Mouse (Mus musculus): ENCODE results near the gene Slc25a27. TPM values are rescaled to one million over a fixed set of nuclear protein-coding genes. Genes with fewer than 3 reads are reported as not detected.
A peak's percentile ranks its signal among the peaks of the same experiment; 100 is the strongest.

Gene Slc25a27
- polyA plus RNA-seq, 1 experiment from 2014 or later: 18.4 TPM

- WGBS: 90% methylated on average over 10 of the region's 10 CpGs
These were observed 17.2 kb downstream of the Slc25a27 start for GRCm38 (mm10) chr17:43649641-43650436.

GRCm38 (mm10) chr17:43646925-43647324, 20.1 kb downstream of the Slc25a27 start:
- Histone ChIP-seq H3K36me3 (ENCODE audit: insufficient read depth, low read length) (peaks cover 10% of the 10 kb centered on the region; the same call in 1 of the 2 replicates), H3K9me3 (ENCODE audit: low read length) (no peaks in the 10 kb centered on the region), H3K27ac (ENCODE audit: low read length) (no peak overlapping the region), H3K4me3 (ENCODE audit: low read length) (no peak overlapping the region), H3K9ac (replicated peaks; ENCODE audit: low read length) (no peak overlapping the region), H3K4me1 (ENCODE audit: insufficient read depth, low read length) (no peaks in the 10 kb centered on the region), H3K27me3 (ENCODE audit: insufficient read depth, low read length) (no peaks in the 10 kb centered on the region), H3K4me2 (replicated peaks; ENCODE audit: low read depth, low read length) (no peak overlapping the region)
- whole genome bisulfite sequencing: 52% methylated on average over 5 of the region's 5 CpGs
- no peak for ATAC-seq (ENCODE audit: low FRiP score, low TSS enrichment)

More at GRCm38 (mm10) chr17:43649641-43650436, 17.2 kb downstream of the Slc25a27 start:
- Histone ChIP-seq H3K4me3 (ENCODE audit: low read length) (no peak overlapping the region), H3K36me3 (ENCODE audit: insufficient read depth, low read length) (0 out of 2 replicates have a peak, but pooled peaks cover 2% of the 10 kb centered on the region), H3K27ac (ENCODE audit: low read length) (no peak overlapping the region), H3K9ac (replicated peaks; ENCODE audit: low read length) (no peak overlapping the region), H3K9me3 (ENCODE audit: low read length) (no peaks in the 10 kb centered on the region), H3K4me2 (replicated peaks; ENCODE audit: low read depth, low read length) (no peak overlapping the region), H3K4me1 (ENCODE audit: insufficient read depth, low read length) (no peaks in the 10 kb centered on the region), H3K27me3 (ENCODE audit: insufficient read depth, low read length) (no peaks in the 10 kb centered on the region)
- ATAC-seq (ENCODE audit: low FRiP score, low TSS enrichment): no peak

- Histone ChIP-seq H3K9ac (replicated peaks; ENCODE audit: low read length) (no peak overlapping the region), H3K4me1 (ENCODE audit: insufficient read depth, low read length) (no peaks in the 10 kb centered on the region), H3K4me2 (replicated peaks; ENCODE audit: low read depth, low read length) (no peak overlapping the region), H3K4me3 (ENCODE audit: low read length) (no peak overlapping the region), H3K27ac (ENCODE audit: low read length) (no peak overlapping the region), H3K27me3 (ENCODE audit: insufficient read depth, low read length) (no peaks in the 10 kb centered on the region), H3K9me3 (ENCODE audit: low read length) (no peaks in the 10 kb centered on the region), H3K36me3 (ENCODE audit: insufficient read depth, low read length) (peaks cover 10% of the 10 kb centered on the region; the same call in 1 of the 2 replicates)
- WGBS: 88% methylated on average over 3 of the region's 3 CpGs
- no peak for ATAC-seq (ENCODE audit: low FRiP score, low TSS enrichment)
These were observed 21.9 kb downstream of the Slc25a27 start for GRCm38 (mm10) chr17:43645136-43645535.

GRCm38 (mm10) chr17:43644375-43644774, 22.6 kb downstream of the Slc25a27 start:
- Histone ChIP-seq H3K4me2 (replicated peaks; ENCODE audit: low read depth, low read length) (no peak overlapping the region), H3K4me1 (ENCODE audit: insufficient read depth, low read length) (no peaks in the 10 kb centered on the region), H3K9ac (replicated peaks; ENCODE audit: low read length) (no peak overlapping the region), H3K27me3 (ENCODE audit: insufficient read depth, low read length) (no peaks in the 10 kb centered on the region), H3K36me3 (ENCODE audit: insufficient read depth, low read length) (peaks cover 10% of the 10 kb centered on the region; the same call in 1 of the 2 replicates), H3K9me3 (ENCODE audit: low read length) (no peaks in the 10 kb centered on the region), H3K4me3 (ENCODE audit: low read length) (no peak overlapping the region), H3K27ac (ENCODE audit: low read length) (no peak overlapping the region)
- no peak for ATAC-seq (ENCODE audit: low FRiP score, low TSS enrichment)
- 66% methylated on average over 7 of the region's 7 CpGs for WGBS

GRCm38 (mm10) chr17:43643191-43643590, 23.8 kb downstream of the Slc25a27 start:
- 79% methylated on average over 7 of the region's 7 CpGs for WGBS
- H3K9me3 ChIP-seq (ENCODE audit: low read length): no peaks in the 10 kb centered on the region
- no peaks in the 10 kb centered on the region for H3K27me3 ChIP-seq (ENCODE audit: insufficient read depth, low read length)
- H3K9ac ChIP-seq (replicated peaks; ENCODE audit: low read length): no peak overlapping the region
- H3K4me3 ChIP-seq (ENCODE audit: low read length): no peak overlapping the region
- H3K4me1 ChIP-seq (ENCODE audit: insufficient read depth, low read length): no peaks in the 10 kb centered on the region
- ATAC-seq (ENCODE audit: low FRiP score, low TSS enrichment): no peak
- no peak overlapping the region for H3K4me2 ChIP-seq (replicated peaks; ENCODE audit: low read depth, low read length)
- H3K27ac ChIP-seq (ENCODE audit: low read length): no peak overlapping the region
- peaks cover 7% of the 10 kb centered on the region; the same call in 1 of the 2 replicates for H3K36me3 ChIP-seq (ENCODE audit: insufficient read depth, low read length)

- Histone ChIP-seq H3K4me3 (ENCODE audit: low read length) (no peak overlapping the region), H3K27ac (ENCODE audit: low read length) (no peak overlapping the region), H3K9me3 (ENCODE audit: low read length) (no peaks in the 10 kb centered on the region), H3K36me3 (ENCODE audit: insufficient read depth, low read length) (peaks cover 7% of the 10 kb centered on the region; the same call in 1 of the 2 replicates), H3K9ac (replicated peaks; ENCODE audit: low read length) (no peak overlapping the region), H3K27me3 (ENCODE audit: insufficient read depth, low read length) (no peaks in the 10 kb centered on the region), H3K4me1 (ENCODE audit: insufficient read depth, low read length) (no peaks in the 10 kb centered on the region), H3K4me2 (replicated peaks; ENCODE audit: low read depth, low read length) (no peak overlapping the region)
- no peak for ATAC-seq (ENCODE audit: low FRiP score, low TSS enrichment)
- WGBS: 83% methylated on average over 1 of the region's 1 CpGs
These were observed 26.2 kb downstream of the Slc25a27 start for GRCm38 (mm10) chr17:43640825-43641224.

GRCm38 (mm10) chr17:43637146-43637545, 29.9 kb downstream of the Slc25a27 start:
- Histone ChIP-seq H3K4me2 (replicated peaks; ENCODE audit: low read depth, low read length) (no peak overlapping the region), H3K9ac (replicated peaks; ENCODE audit: low read length) (no peak overlapping the region), H3K9me3 (ENCODE audit: low read length) (no peaks in the 10 kb centered on the region), H3K27me3 (ENCODE audit: insufficient read depth, low read length) (no peaks in the 10 kb centered on the region), H3K36me3 (ENCODE audit: insufficient read depth, low read length) (peaks cover 2% of the 10 kb centered on the region; the same call in 1 of the 2 replicates), H3K4me3 (ENCODE audit: low read length) (no peak overlapping the region), H3K4me1 (ENCODE audit: insufficient read depth, low read length) (no peaks in the 10 kb centered on the region), H3K27ac (ENCODE audit: low read length) (no peak overlapping the region)
- ATAC-seq (ENCODE audit: low FRiP score, low TSS enrichment): no peak
- 96% methylated on average over 4 of the region's 4 CpGs for WGBS

- Histone ChIP-seq H3K27me3 (ENCODE audit: insufficient read depth, low read length) (peaks cover 33% of the 10 kb centered on the region), H3K27ac (ENCODE audit: low read length) (no peak overlapping the region), H3K4me3 (ENCODE audit: low read length) (peak overlapping the region; percentile 46), H3K4me2 (replicated peaks; ENCODE audit: low read depth, low read length) (peak overlapping the region; percentile 72), H3K36me3 (ENCODE audit: insufficient read depth, low read length) (no peaks in the 10 kb centered on the region), H3K9me3 (ENCODE audit: low read length) (peaks cover 12% of the 10 kb centered on the region; the same call in 1 of the 2 replicates), H3K4me1 (ENCODE audit: insufficient read depth, low read length) (peaks cover 13% of the 10 kb centered on the region), H3K9ac (replicated peaks; ENCODE audit: low read length) (peak overlapping the region; percentile 56)
- WGBS: 48% methylated on average over 13 of the region's 13 CpGs
- 0 out of 2 replicates have a peak, but pooled peaks have one; percentile 17 for ATAC-seq (ENCODE audit: low FRiP score, low TSS enrichment)
These were observed 36.6 kb downstream of the Slc25a27 start for GRCm38 (mm10) chr17:43630427-43630760.

- no peaks in the 10 kb centered on the region for H3K36me3 ChIP-seq (ENCODE audit: insufficient read depth, low read length)
- H3K9me3 ChIP-seq (ENCODE audit: low read length): peaks cover 15% of the 10 kb centered on the region; the same call in 1 of the 2 replicates
- peak within 1 kb of the TSS; percentile 56 for H3K9ac ChIP-seq (replicated peaks; ENCODE audit: low read length)
- H3K4me3 ChIP-seq (ENCODE audit: low read length): peak within 1 kb of the TSS; percentile 46
- 3% methylated on average over 80 of the region's 83 CpGs for WGBS
- peaks cover 13% of the 10 kb centered on the region for H3K4me1 ChIP-seq (ENCODE audit: insufficient read depth, low read length)
- ATAC-seq (ENCODE audit: low FRiP score, low TSS enrichment): peak; percentile 76
- peaks cover 33% of the 10 kb centered on the region for H3K27me3 ChIP-seq (ENCODE audit: insufficient read depth, low read length)
- peak within 1 kb of the TSS; percentile 72 for H3K4me2 ChIP-seq (replicated peaks; ENCODE audit: low read depth, low read length)
- no peak within 1 kb of the TSS for H3K27ac ChIP-seq (ENCODE audit: low read length)
These were observed 37.3 kb downstream of the Slc25a27 start, which contains the start of gene Tdrd6 for GRCm38 (mm10) chr17:43629496-43630426. TSS of gene Tdrd6 (minus strand) at chr17:43630299.
